Mouse (Mus musculus) adrenal gland, adult 2 months (tissue): ENCODE results near the gene Cpsf7. TPM values are rescaled to one million over a fixed set of nuclear protein-coding genes. Genes with fewer than 3 reads are reported as not detected.

ENCODE experiments used
- DNase-seq: peaks from one replicate; pipeline ENCODE4 v3.0.0; 2021
- polyA plus RNA-seq: library from polyadenylated mRNA; depleted of rRNA; stranded (reverse); fragments of >200 nt; gene quantifications from 2 replicates; pipeline ENCODE4 v1.2.3, GENCODE M21; 2012; rRNA removed
- total RNA-seq, 2 experiments: library from RNA; stranded (reverse); gene quantifications; 2 replicates each; pipeline ENCODE4 v1.2.3; 2021

The Cpsf7 gene
- total and polyA plus RNA-seq, 3 experiments: 34.2 to 51.1 (median 42.1) TPM

GRCm38 (mm10) chr19:10560108-10560507 is 35.0 kb downstream of the Cpsf7 start:
- DNase-seq: peak; percentile 35

GRCm38 (mm10) chr19:10561558-10562314 is 36.7 kb downstream of the Cpsf7 start:
- DNase-seq: peak; percentile 63

- DNase-seq: no peak
These were observed 37.3 kb downstream of the Cpsf7 start for GRCm38 (mm10) chr19:10562351-10562750.

- DNase-seq: no peak
These were observed 39.2 kb downstream of the Cpsf7 start for GRCm38 (mm10) chr19:10564278-10564677.

- DNase-seq: peak; percentile 62
These were observed 40.2 kb downstream of the Cpsf7 start for GRCm38 (mm10) chr19:10565217-10565616.

- DNase-seq: peak; percentile 39
These were observed 44.6 kb downstream of the Cpsf7 start for GRCm38 (mm10) chr19:10569627-10570026.

- peak; percentile 94 for DNase-seq
These were observed 51.9 kb downstream of the Cpsf7 start, which contains the start of the genes Cyb561a3 and Tmem138 for GRCm38 (mm10) chr19:10576690-10577561. Gene Cyb561a3 (plus strand): TSS chr19:10577172. Gene Tmem138 (minus strand): TSS chr19:10577362.

- no peak for DNase-seq
These were observed 55.0 kb downstream of the Cpsf7 start for GRCm38 (mm10) chr19:10580102-10580501.

- DNase-seq: no peak
These were observed 55.7 kb downstream of the Cpsf7 start for GRCm38 (mm10) chr19:10580761-10581160.

GRCm38 (mm10) chr19:10581984-10582383 is 56.9 kb downstream of the Cpsf7 start:
- no peak for DNase-seq

- no peak for DNase-seq
These were observed 58.6 kb downstream of the Cpsf7 start for GRCm38 (mm10) chr19:10583550-10584146.

- no peak for DNase-seq
These were observed 60.0 kb downstream of the Cpsf7 start for GRCm38 (mm10) chr19:10585112-10585511.

GRCm38 (mm10) chr19:10587231-10587630 is 62.2 kb downstream of the Cpsf7 start:
- DNase-seq: no peak

- DNase-seq: no peak
These were observed 64.2 kb downstream of the Cpsf7 start for GRCm38 (mm10) chr19:10589127-10589857.

- DNase-seq: no peak
These were observed 65.2 kb downstream of the Cpsf7 start for GRCm38 (mm10) chr19:10590301-10590700.

- DNase-seq: no peak
These were observed 66.8 kb downstream of the Cpsf7 start for GRCm38 (mm10) chr19:10591659-10592377.

Other genes starting within 250 kb of the Cpsf7 start
- 1 to 10 TPM; 6.5 to 6.8 TPM for gene Dagla, start 220.4 kb upstream of the Cpsf7 start, total RNA-seq
- 8.9 and 10.2 TPM in 2 replicates for gene Dagla, start 220.4 kb upstream of the Cpsf7 start, polyA plus RNA-seq
- gene Syt7, start 136.2 kb upstream of the Cpsf7 start, total RNA-seq: 10 to 100 TPM; 27.2 to 38.3 TPM
- 12.2 and 13.5 TPM in 2 replicates for gene Syt7, start 136.2 kb upstream of the Cpsf7 start, polyA plus RNA-seq
- 1 to 10 TPM; 3.3 to 5.0 TPM for gene Lrrc10b, start 67.8 kb upstream of the Cpsf7 start, total RNA-seq
- 2.8 and 6.1 TPM in 2 replicates for gene Lrrc10b, start 67.8 kb upstream of the Cpsf7 start, polyA plus RNA-seq
- under 1 TPM; 0.49 to 0.76 TPM for gene Ppp1r32, start 42.3 kb upstream of the Cpsf7 start, total RNA-seq
- gene Ppp1r32, start 42.3 kb upstream of the Cpsf7 start, polyA plus RNA-seq: 0.13 and 0.16 TPM in 2 replicates
- 10 to 100 TPM; 68.0 to 76.1 TPM for gene Sdhaf2, start 876 bp downstream of the Cpsf7 start, total RNA-seq
- gene Sdhaf2, start 876 bp downstream of the Cpsf7 start, polyA plus RNA-seq: 10.3 and 10.7 TPM in 2 replicates
- gene Tmem216, start 31.0 kb downstream of the Cpsf7 start, total RNA-seq: 10 to 100 TPM; 16.0 to 23.1 TPM
- 14.5 and 16.2 TPM in 2 replicates for gene Tmem216, start 31.0 kb downstream of the Cpsf7 start, polyA plus RNA-seq
- 10 to 100 TPM; 14.7 to 24.6 TPM for gene Cyb561a3, start 51.9 kb downstream of the Cpsf7 start, total RNA-seq
- 34.1 and 37.2 TPM in 2 replicates for gene Cyb561a3, start 51.9 kb downstream of the Cpsf7 start, polyA plus RNA-seq
- gene Tmem138, start 52.1 kb downstream of the Cpsf7 start, total RNA-seq: 1 to 10 TPM; 7.0 to 9.8 TPM
- gene Tmem138, start 52.1 kb downstream of the Cpsf7 start, polyA plus RNA-seq: 7.1 and 9.0 TPM in 2 replicates
- gene Ddb1, start 80.1 kb downstream of the Cpsf7 start, total RNA-seq: 100 to 1,000 TPM; 255 to 264 TPM
- gene Ddb1, start 80.1 kb downstream of the Cpsf7 start, polyA plus RNA-seq: 64.9 and 105 TPM in 2 replicates
- gene Tkfc, start 80.4 kb downstream of the Cpsf7 start, total RNA-seq: 10 to 100 TPM; 17.2 to 20.9 TPM
- 11.2 and 12.6 TPM in 2 replicates for gene Tkfc, start 80.4 kb downstream of the Cpsf7 start, polyA plus RNA-seq
- gene Vwce, start 108.9 kb downstream of the Cpsf7 start, total RNA-seq: under 1 TPM; 0.17 to 0.79 TPM
- gene Vwce, start 108.9 kb downstream of the Cpsf7 start, polyA plus RNA-seq: 0.18 and 0.26 TPM in 2 replicates
- gene Pga5, start 152.8 kb downstream of the Cpsf7 start, total RNA-seq: not detected
- not detected in 2 replicates for gene Pga5, start 152.8 kb downstream of the Cpsf7 start, polyA plus RNA-seq
- gene Vps37c, start 163.5 kb downstream of the Cpsf7 start, total RNA-seq: 10 to 100 TPM; 22.1 to 23.3 TPM
- 46.4 and 65.5 TPM in 2 replicates for gene Vps37c, start 163.5 kb downstream of the Cpsf7 start, polyA plus RNA-seq
- gene Cd5, start 213.7 kb downstream of the Cpsf7 start, total RNA-seq: under 1 TPM; 0.10 to 0.14 TPM
- 0.15 and 0.26 TPM in 2 replicates for gene Cd5, start 213.7 kb downstream of the Cpsf7 start, polyA plus RNA-seq